Mouse (Mus musculus): ENCODE measurements at regions not wholly inside any gene's neighbourhood (a gene's known extent, or its start where the extent isn't known, plus 50 kb on each side); places are given as distances from the start of the nearest gene placed in this dataset.

DNA sequence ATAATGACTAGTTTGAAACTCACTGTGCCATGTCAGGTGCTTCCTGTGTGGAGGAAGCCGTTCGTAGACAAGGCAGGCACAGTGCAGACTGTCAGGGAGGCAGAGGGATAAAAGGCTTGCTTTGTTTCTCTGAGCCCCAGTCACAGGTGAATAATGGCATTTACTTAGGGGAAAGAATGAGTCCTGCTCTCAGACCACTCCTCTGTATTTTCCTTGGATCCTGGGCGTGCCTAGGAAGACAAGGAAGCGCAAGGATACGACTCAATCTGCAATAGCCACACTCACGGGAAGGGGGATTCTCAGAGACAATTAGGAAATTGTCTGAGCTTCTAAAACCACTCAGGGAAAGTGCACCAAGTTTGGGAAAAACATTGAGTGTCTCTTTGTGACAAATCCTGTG, 504.1 kb downstream of the Sox2 start:
- DNase-seq (ENCODE audit: extremely low read depth): no peak
- in situ Hi-C loops (cut with MboI; ENCODE audit: low pct_ligation_motif_present, low pct_unique_long_range_greater_than_20kb, low sequenced_read_pairs): no loop called here
- peaks cover 0 to 31% of the 10 kb centered on the region in 2 experiments; a peak in 3 of 4 replicates for H3K4me1 ChIP-seq (ENCODE audit: control insufficient read depth in 1 of 2, insufficient read depth in 2 of 2)
- no peak overlapping the region for H3K4me2 ChIP-seq (ENCODE audit: insufficient read depth, low read depth, poor library complexity, severe bottlenecking)
- H3K36me3 ChIP-seq (replicated peaks in 1 of 2; ENCODE audit: control insufficient read depth in 1 of 2, insufficient read depth in 1 of 2, low read length in 1 of 2): no peaks in the 10 kb centered on the region
- H3K27me3 ChIP-seq (replicated peaks): no peaks in the 10 kb centered on the region
- H3K79me2 ChIP-seq (replicated peaks; ENCODE audit: control insufficient read depth, extremely low read depth, insufficient read depth, poor library complexity, severe bottlenecking): no peaks in the 10 kb centered on the region
- no peak overlapping the region for H3K4me3 ChIP-seq (replicated peaks in 1 of 3; ENCODE audit: low read depth in 2 of 3, low read length in 2 of 3, poor library complexity in 1 of 3)
- no peaks in the 10 kb centered on the region for H3K9me3 ChIP-seq (replicated peaks; ENCODE audit: low read length)
- no peak overlapping the region for H3K9ac ChIP-seq (ENCODE audit: insufficient read depth, low read depth)
- H3K27ac ChIP-seq (ENCODE audit: insufficient read depth, low read depth): no peak overlapping the region
- TF ChIP-seq E2F4 (IDR thresholded peaks at IDR 0.05; ENCODE audit: insufficient replicate concordance, low read depth, low read length) (no peak), JUN (IDR thresholded peaks at IDR 0.05; ENCODE audit: insufficient read depth, low read depth, low read length) (no peak), RAD21 (IDR thresholded peaks at IDR 0.05; ENCODE audit: low read depth, low read length) (no peak), GABPA (IDR thresholded peaks at IDR 0.05; ENCODE audit: insufficient replicate concordance, low read depth, low read length) (no peak), MEF2A (IDR thresholded peaks at IDR 0.05; ENCODE audit: borderline replicate concordance, low read depth, low read length) (no peak), CHD1 (IDR thresholded peaks at IDR 0.05; ENCODE audit: low read depth, low read length) (no peak)
- dilution Hi-C loops (cut with MboI; ENCODE audit: extremely low pct_ligation_motif_present, extremely low pct_unique_long_range_greater_than_20kb, low sequenced_read_pairs): no loop called here

- no peak overlapping the region for H3K4me2 ChIP-seq (ENCODE audit: insufficient read depth, low read depth, poor library complexity, severe bottlenecking)
Measured at GRCm38 (mm10) chr3:35168676-35169075, 518.5 kb downstream of the Sox2 start.

GRCm38 (mm10) chr3:35178759-35179440, 528.7 kb downstream of the Sox2 start:
- no peak for DNase-seq (ENCODE audit: extremely low read depth)
- in situ Hi-C loops (cut with MboI; ENCODE audit: low pct_ligation_motif_present, low pct_unique_long_range_greater_than_20kb, low sequenced_read_pairs) (no loop called here), dilution Hi-C loops (cut with MboI; ENCODE audit: extremely low pct_ligation_motif_present, extremely low pct_unique_long_range_greater_than_20kb, low sequenced_read_pairs) (no loop called here)
- Histone ChIP-seq H3K36me3 (replicated peaks in 1 of 2; ENCODE audit: control insufficient read depth in 1 of 2, insufficient read depth in 1 of 2, low read length in 1 of 2) (no peaks in the 10 kb centered on the region), H3K27ac (ENCODE audit: insufficient read depth, low read depth) (no peak overlapping the region), H3K4me2 (ENCODE audit: insufficient read depth, low read depth, poor library complexity, severe bottlenecking) (no peak overlapping the region), H3K27me3 (replicated peaks) (no peaks in the 10 kb centered on the region), H3K79me2 (replicated peaks; ENCODE audit: control insufficient read depth, extremely low read depth, insufficient read depth, poor library complexity, severe bottlenecking) (no peaks in the 10 kb centered on the region), H3K4me1 (ENCODE audit: control insufficient read depth in 1 of 2, insufficient read depth in 2 of 2) (peaks cover 0 to 3% of the 10 kb centered on the region in 2 experiments; a peak in 1 of 4 replicates), H3K4me3 (replicated peaks in 1 of 3; ENCODE audit: low read depth in 2 of 3, low read length in 2 of 3, poor library complexity in 1 of 3) (no peak overlapping the region), H3K9me3 (replicated peaks; ENCODE audit: low read length) (no peaks in the 10 kb centered on the region), H3K9ac (ENCODE audit: insufficient read depth, low read depth) (no peak overlapping the region)
- TF ChIP-seq MAFK (IDR thresholded peaks at IDR 0.05; ENCODE audit: insufficient replicate concordance, low read length) (no peak), MEF2A (IDR thresholded peaks at IDR 0.05; ENCODE audit: borderline replicate concordance, low read depth, low read length) (no peak), ELF1 (IDR thresholded peaks at IDR 0.05; ENCODE audit: low read depth, low read length) (no peak), NRF1 (IDR thresholded peaks at IDR 0.05; ENCODE audit: low read depth, low read length) (no peak), JUN (IDR thresholded peaks at IDR 0.05; ENCODE audit: insufficient read depth, low read depth, low read length) (no peak), MAX (IDR thresholded peaks at IDR 0.05; ENCODE audit: low read length) (no peak), MXI1 (IDR thresholded peaks at IDR 0.05; ENCODE audit: low read depth, low read length) (no peak), MYC (IDR thresholded peaks at IDR 0.05; ENCODE audit: low read depth, low read length) (no peak), RCOR1 (conservative IDR thresholded peaks at IDR 0.05; ENCODE audit: low read depth, low read length) (no peak), BHLHE40 (IDR thresholded peaks at IDR 0.05; ENCODE audit: low read depth, low read length) (no peak), NELFE (IDR thresholded peaks at IDR 0.05; ENCODE audit: low read depth, low read length) (no peak), JUND (conservative IDR thresholded peaks at IDR 0.05; ENCODE audit: low read depth, low read length) (no peak), HCFC1 (IDR thresholded peaks at IDR 0.05; ENCODE audit: low read depth, low read length) (no peak), EP300 (IDR thresholded peaks at IDR 0.05; ENCODE audit: low read length) (no peak), ZC3H11A (IDR thresholded peaks at IDR 0.05; ENCODE audit: low read depth, low read length) (no peak), MAZ (IDR thresholded peaks at IDR 0.05; ENCODE audit: low read depth, low read length) (no peak), TBP (conservative IDR thresholded peaks at IDR 0.05; ENCODE audit: low read depth, low read length) (no peak)

More at GRCm38 (mm10) chr3:35168676-35169075, 518.5 kb downstream of the Sox2 start:
- no peak overlapping the region for H3K9ac ChIP-seq (ENCODE audit: insufficient read depth, low read depth)
- no peaks in the 10 kb centered on the region for H3K36me3 ChIP-seq (replicated peaks in 1 of 2; ENCODE audit: control insufficient read depth in 1 of 2, insufficient read depth in 1 of 2, low read length in 1 of 2)
- no peaks in the 10 kb centered on the region for H3K4me1 ChIP-seq (ENCODE audit: control insufficient read depth in 1 of 2, insufficient read depth in 2 of 2)
- TF ChIP-seq BHLHE40 (IDR thresholded peaks at IDR 0.05; ENCODE audit: low read depth, low read length) (no peak), ZNF384 (IDR thresholded peaks at IDR 0.05; ENCODE audit: low read depth, low read length) (no peak), ELF1 (IDR thresholded peaks at IDR 0.05; ENCODE audit: low read depth, low read length) (no peak), ZKSCAN1 (IDR thresholded peaks at IDR 0.05; ENCODE audit: borderline replicate concordance, low read depth, low read length) (no peak), E2F4 (IDR thresholded peaks at IDR 0.05; ENCODE audit: insufficient replicate concordance, low read depth, low read length) (no peak), EP300 (IDR thresholded peaks at IDR 0.05; ENCODE audit: low read length) (no peak), KAT2A (IDR thresholded peaks at IDR 0.05; ENCODE audit: insufficient replicate concordance, low read length) (no peak), POLR2A (IDR thresholded peaks at IDR 0.05; ENCODE audit: low read depth, low read length) (no peak), NRF1 (IDR thresholded peaks at IDR 0.05; ENCODE audit: low read depth, low read length) (no peak), RAD21 (IDR thresholded peaks at IDR 0.05; ENCODE audit: low read depth, low read length) (no peak), CHD1 (IDR thresholded peaks at IDR 0.05; ENCODE audit: low read depth, low read length) (no peak)
- in situ Hi-C loops (cut with MboI; ENCODE audit: low pct_ligation_motif_present, low pct_unique_long_range_greater_than_20kb, low sequenced_read_pairs) (no loop called here), dilution Hi-C loops (cut with MboI; ENCODE audit: extremely low pct_ligation_motif_present, extremely low pct_unique_long_range_greater_than_20kb, low sequenced_read_pairs) (no loop called here)
- H3K4me3 ChIP-seq (replicated peaks in 1 of 3; ENCODE audit: low read depth in 2 of 3, low read length in 2 of 3, poor library complexity in 1 of 3): no peak overlapping the region
- DNase-seq (ENCODE audit: extremely low read depth): no peak
- no peaks in the 10 kb centered on the region for H3K9me3 ChIP-seq (replicated peaks; ENCODE audit: low read length)
- no peak overlapping the region for H3K27ac ChIP-seq (ENCODE audit: insufficient read depth, low read depth)
- H3K27me3 ChIP-seq (replicated peaks): no peaks in the 10 kb centered on the region
- H3K79me2 ChIP-seq (replicated peaks; ENCODE audit: control insufficient read depth, extremely low read depth, insufficient read depth, poor library complexity, severe bottlenecking): no peaks in the 10 kb centered on the region

All from CH12.LX (cell line).